Mouse (Mus musculus): Measurements from ENCODE around the gene Cltrn. TPM values are rescaled to one million over a fixed set of nuclear protein-coding genes. Genes with fewer than 3 reads are reported as not detected.
A peak's percentile ranks its signal among the peaks of the same experiment; 100 is the strongest.

Gene Cltrn
- total and polyA plus RNA-seq, 3 experiments, result not detected

- Histone ChIP-seq H3K4me3 (replicated peaks in 1 of 3; ENCODE audit: low read depth in 2 of 3, low read length in 2 of 3, poor library complexity in 1 of 3) (no peak overlapping the region), H3K27ac (ENCODE audit: insufficient read depth, low read depth) (no peak overlapping the region), H3K79me2 (replicated peaks; ENCODE audit: control insufficient read depth, extremely low read depth, insufficient read depth, poor library complexity, severe bottlenecking) (no peaks in the 10 kb centered on the region), H3K9ac (ENCODE audit: insufficient read depth, low read depth) (no peak overlapping the region), H3K4me2 (ENCODE audit: insufficient read depth, low read depth, poor library complexity, severe bottlenecking) (no peak overlapping the region), H3K36me3 (replicated peaks in 1 of 2; ENCODE audit: control insufficient read depth in 1 of 2, insufficient read depth in 1 of 2, low read length in 1 of 2) (no peaks in the 10 kb centered on the region), H3K27me3 (replicated peaks) (no peaks in the 10 kb centered on the region), H3K9me3 (replicated peaks; ENCODE audit: low read length) (no peaks in the 10 kb centered on the region), H3K4me1 (ENCODE audit: control insufficient read depth in 1 of 2, insufficient read depth in 2 of 2) (no peaks in the 10 kb centered on the region)
- in situ Hi-C loops (cut with MboI; ENCODE audit: low pct_ligation_motif_present, low pct_unique_long_range_greater_than_20kb, low sequenced_read_pairs), result no loop called here
- dilution Hi-C loops (cut with MboI; ENCODE audit: extremely low pct_ligation_motif_present, extremely low pct_unique_long_range_greater_than_20kb, low sequenced_read_pairs), result no loop called here
- no peak for DNase-seq (ENCODE audit: extremely low read depth)
- TF ChIP-seq ZNF384 (IDR thresholded peaks at IDR 0.05; ENCODE audit: low read depth, low read length), result no peak
- TF ChIP-seq MAFK (IDR thresholded peaks at IDR 0.05; ENCODE audit: insufficient replicate concordance, low read length), result no peak
Observed at GRCm38 (mm10) chrX:164059070-164059469, 29.6 kb upstream of the Cltrn start.

- peak; percentile 75 for DNase-seq (ENCODE audit: extremely low read depth)
- no peaks in the 10 kb centered on the region for H3K4me1 ChIP-seq (ENCODE audit: control insufficient read depth in 1 of 2, insufficient read depth in 2 of 2)
- no peak overlapping the region for H3K27ac ChIP-seq (ENCODE audit: insufficient read depth, low read depth)
- H3K27me3 ChIP-seq (replicated peaks), result no peaks in the 10 kb centered on the region
- TF ChIP-seq POLR2AphosphoS2 (IDR thresholded peaks at IDR 0.05; ENCODE audit: low read depth, low read length) (no peak), CTCF (conservative IDR thresholded peaks at IDR 0.05 in 1 of 2, IDR thresholded peaks at IDR 0.05 in 1 of 2; ENCODE audit: low read depth in 2 of 2, low read length in 2 of 2) (peak; percentile 21 to 78; a peak in 2 of 4 replicates), ZNF384 (IDR thresholded peaks at IDR 0.05; ENCODE audit: low read depth, low read length) (no peak), KAT2A (IDR thresholded peaks at IDR 0.05; ENCODE audit: insufficient replicate concordance, low read length) (no peak), CHD2 (IDR thresholded peaks at IDR 0.05; ENCODE audit: low read length) (no peak), EP300 (IDR thresholded peaks at IDR 0.05; ENCODE audit: low read length) (no peak), RAD21 (IDR thresholded peaks at IDR 0.05; ENCODE audit: low read depth, low read length) (peak; percentile 77), IRF4 (IDR thresholded peaks at IDR 0.05; ENCODE audit: low read depth, low read length) (no peak), USF1 (IDR thresholded peaks at IDR 0.05; ENCODE audit: low read depth, low read length) (no peak), SMC3 (IDR thresholded peaks at IDR 0.05; ENCODE audit: low read depth, low read length) (peak; percentile 61), MAFK (IDR thresholded peaks at IDR 0.05; ENCODE audit: insufficient replicate concordance, low read length) (no peak), MXI1 (IDR thresholded peaks at IDR 0.05; ENCODE audit: low read depth, low read length) (no peak), MAZ (IDR thresholded peaks at IDR 0.05; ENCODE audit: low read depth, low read length) (no peak), MYC (IDR thresholded peaks at IDR 0.05; ENCODE audit: low read depth, low read length) (no peak)
- H3K4me2 ChIP-seq (ENCODE audit: insufficient read depth, low read depth, poor library complexity, severe bottlenecking), result no peak overlapping the region
- H3K9me3 ChIP-seq (replicated peaks; ENCODE audit: low read length), result no peaks in the 10 kb centered on the region
- no peak overlapping the region for H3K9ac ChIP-seq (ENCODE audit: insufficient read depth, low read depth)
- peaks cover 2 to 3% of the 10 kb centered on the region in 2 experiments for H3K36me3 ChIP-seq (replicated peaks in 1 of 2; ENCODE audit: control insufficient read depth in 1 of 2, insufficient read depth in 1 of 2, low read length in 1 of 2)
- H3K4me3 ChIP-seq (replicated peaks in 1 of 3; ENCODE audit: low read depth in 2 of 3, low read length in 2 of 3, poor library complexity in 1 of 3), result no peak overlapping the region
- in situ Hi-C loops (cut with MboI; ENCODE audit: low pct_ligation_motif_present, low pct_unique_long_range_greater_than_20kb, low sequenced_read_pairs) (no loop called here), dilution Hi-C loops (cut with MboI; ENCODE audit: extremely low pct_ligation_motif_present, extremely low pct_unique_long_range_greater_than_20kb, low sequenced_read_pairs) (no loop called here)
- no peaks in the 10 kb centered on the region for H3K79me2 ChIP-seq (replicated peaks; ENCODE audit: control insufficient read depth, extremely low read depth, insufficient read depth, poor library complexity, severe bottlenecking)
Observed at GRCm38 (mm10) chrX:164066185-164066584, 22.4 kb upstream of the Cltrn start.

- dilution Hi-C loops (cut with MboI; ENCODE audit: extremely low pct_ligation_motif_present, extremely low pct_unique_long_range_greater_than_20kb, low sequenced_read_pairs), result no loop called here
- H3K36me3 ChIP-seq (replicated peaks in 1 of 2; ENCODE audit: control insufficient read depth in 1 of 2, insufficient read depth in 1 of 2, low read length in 1 of 2), result peaks cover 15 to 20% of the 10 kb centered on the region in 2 experiments
- H3K4me2 ChIP-seq (ENCODE audit: insufficient read depth, low read depth, poor library complexity, severe bottlenecking), result no peak overlapping the region
- H3K27me3 ChIP-seq (replicated peaks), result no peaks in the 10 kb centered on the region
- H3K4me3 ChIP-seq (replicated peaks in 1 of 3; ENCODE audit: low read depth in 2 of 3, low read length in 2 of 3, poor library complexity in 1 of 3), result no peak overlapping the region
- TF ChIP-seq IRF4 (IDR thresholded peaks at IDR 0.05; ENCODE audit: low read depth, low read length), result no peak
- no peak for TF ChIP-seq BHLHE40 (IDR thresholded peaks at IDR 0.05; ENCODE audit: low read depth, low read length)
- TF ChIP-seq ELF1 (IDR thresholded peaks at IDR 0.05; ENCODE audit: low read depth, low read length), result no peak
- TF ChIP-seq NELFE (IDR thresholded peaks at IDR 0.05; ENCODE audit: low read depth, low read length), result no peak
- no peak for TF ChIP-seq PAX5 (IDR thresholded peaks at IDR 0.05; ENCODE audit: low read length)
- no peak for TF ChIP-seq MAFK (IDR thresholded peaks at IDR 0.05; ENCODE audit: insufficient replicate concordance, low read length)
- no peak for TF ChIP-seq HCFC1 (IDR thresholded peaks at IDR 0.05; ENCODE audit: low read depth, low read length)
- no peak for TF ChIP-seq KAT2A (IDR thresholded peaks at IDR 0.05; ENCODE audit: insufficient replicate concordance, low read length)
- no peak for TF ChIP-seq NRF1 (IDR thresholded peaks at IDR 0.05; ENCODE audit: low read depth, low read length)
- no peak for TF ChIP-seq CHD1 (IDR thresholded peaks at IDR 0.05; ENCODE audit: low read depth, low read length)
- no peak for TF ChIP-seq MYC (IDR thresholded peaks at IDR 0.05; ENCODE audit: low read depth, low read length)
- TF ChIP-seq TBP (conservative IDR thresholded peaks at IDR 0.05; ENCODE audit: low read depth, low read length), result no peak
- no peak for TF ChIP-seq EP300 (IDR thresholded peaks at IDR 0.05; ENCODE audit: low read length)
- no peak for TF ChIP-seq POLR2AphosphoS2 (IDR thresholded peaks at IDR 0.05; ENCODE audit: low read depth, low read length)
- no peak for TF ChIP-seq ZC3H11A (IDR thresholded peaks at IDR 0.05; ENCODE audit: low read depth, low read length)
- TF ChIP-seq USF1 (IDR thresholded peaks at IDR 0.05; ENCODE audit: low read depth, low read length), result no peak
- H3K9ac ChIP-seq (ENCODE audit: insufficient read depth, low read depth), result no peak overlapping the region
- no peaks in the 10 kb centered on the region for H3K9me3 ChIP-seq (replicated peaks; ENCODE audit: low read length)
- H3K27ac ChIP-seq (ENCODE audit: insufficient read depth, low read depth), result no peak overlapping the region
- no peaks in the 10 kb centered on the region for H3K79me2 ChIP-seq (replicated peaks; ENCODE audit: control insufficient read depth, extremely low read depth, insufficient read depth, poor library complexity, severe bottlenecking)
- in situ Hi-C loops (cut with MboI; ENCODE audit: low pct_ligation_motif_present, low pct_unique_long_range_greater_than_20kb, low sequenced_read_pairs), result no loop called here
- H3K4me1 ChIP-seq (ENCODE audit: control insufficient read depth in 1 of 2, insufficient read depth in 2 of 2), result no peaks in the 10 kb centered on the region
- no peak for DNase-seq (ENCODE audit: extremely low read depth)
Observed at GRCm38 (mm10) chrX:164068968-164069367, 19.7 kb upstream of the Cltrn start.
